Mouse (Mus musculus) midbrain, embryonic 12.5 days (tissue): ENCODE measurements around the gene Prss41. TPM values are rescaled to one million over a fixed set of nuclear protein-coding genes. Genes with fewer than 3 reads are reported as not detected.

Experiments
- ATAC-seq: fragments of 200-750 bp; cut with Nextera tagmentation; 2 replicates; pipeline ENCODE4 v1.8.0; 2017; ENCODE audit warnings: low read depth, moderate TSS enrichment, moderate library complexity; ENCODE audit not compliant: low FRiP score
- H3K27ac ChIP-seq: fragments of 300-500 bp; sonication (generic); replicated peaks from 2 replicates; pipeline ENCODE4 v1.5.1; 2016; ENCODE audit warnings: mild to moderate bottlenecking
- H3K27me3 ChIP-seq: fragments of 300-500 bp; sonication (generic); 2 replicates; pipeline ENCODE4 v1.6.1; 2016; ENCODE audit warnings: mild to moderate bottlenecking
- H3K36me3 ChIP-seq: fragments of 300-500 bp; sonication (generic); 2 replicates; pipeline ENCODE4 v1.6.1; 2016
- H3K4me1 ChIP-seq: fragments of 300-500 bp; sonication (generic); 2 replicates; pipeline ENCODE4 v1.6.1; 2016
- H3K4me2 ChIP-seq: fragments of 300-500 bp; sonication (generic); replicated peaks from 2 replicates; pipeline ENCODE4 v1.6.1; 2016; ENCODE audit warnings: mild to moderate bottlenecking, moderate library complexity
- H3K4me3 ChIP-seq: fragments of 300-500 bp; sonication (generic); 2 replicates; pipeline ENCODE4 v1.5.1; 2016; ENCODE audit warnings: mild to moderate bottlenecking
- H3K9ac ChIP-seq: fragments of 300-500 bp; sonication (generic); replicated peaks from 2 replicates; pipeline ENCODE4 v1.6.1; 2016; ENCODE audit warnings: mild to moderate bottlenecking, moderate library complexity
- H3K9me3 ChIP-seq: fragments of 300-500 bp; sonication (generic); 2 replicates; pipeline ENCODE4 v1.6.1; 2016; ENCODE audit warnings: mild to moderate bottlenecking
- WGBS: fragments of 180-500 bp; shearing (Covaris S2); methylation state at CpG from one replicate; pipeline ENCODE4 v1.1.7; 2016; 5-methylcytosine and 5-hydroxymethylcytosine counted together
- polyA plus RNA-seq: library from polyadenylated mRNA; unstranded; fragments of >200 nt; fragmentation: Nextera tagmentation; extraction: Ambion mirVana; gene quantifications from 2 replicates; pipeline ENCODE4 v1.2.1, GENCODE M21; 2016

Gene Prss41
- polyA plus RNA-seq, 1 experiment from 2014 or later: 0.91 TPM

DNA sequence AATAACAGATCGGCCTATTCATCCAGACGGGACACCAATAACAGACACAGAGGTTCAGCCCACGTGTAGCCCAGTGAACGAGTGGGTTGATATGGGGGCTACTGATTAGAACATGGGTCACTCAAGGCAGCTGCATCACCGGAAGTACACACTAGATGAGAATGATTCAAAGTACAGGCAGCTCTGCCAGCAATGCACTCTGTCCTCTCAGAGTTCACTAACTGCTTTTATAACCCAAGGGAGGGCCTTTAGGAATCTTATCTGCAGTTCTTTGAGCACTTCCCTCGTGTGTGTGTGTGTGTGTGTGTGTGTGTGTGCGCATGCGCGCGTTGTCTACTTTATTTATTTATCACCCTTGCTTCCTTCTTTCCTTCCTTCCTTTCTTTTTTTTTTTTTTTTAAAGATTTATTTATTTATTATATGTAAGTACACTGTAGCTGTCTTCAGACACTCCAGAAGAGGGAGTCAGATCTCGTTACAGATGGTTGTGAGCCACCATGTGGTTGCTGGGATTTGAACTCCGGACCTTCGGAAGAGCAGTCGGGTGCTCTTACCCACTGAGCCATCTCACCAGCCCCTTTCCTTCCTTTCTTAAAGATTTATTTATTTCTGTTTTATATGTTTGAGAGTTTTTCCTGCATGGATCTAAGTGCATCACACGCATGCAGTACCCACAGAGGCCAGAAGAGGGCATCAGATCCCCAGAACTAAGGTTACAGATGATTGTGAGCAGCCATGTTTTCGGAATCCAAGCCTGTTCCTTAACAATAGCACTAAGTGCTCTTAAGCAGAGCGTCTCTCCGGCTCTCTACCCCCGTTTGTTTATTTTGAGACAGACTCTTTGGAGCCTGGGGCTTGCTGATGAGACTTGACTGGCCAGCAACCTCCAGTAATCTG, 7.1 kb upstream of the Prss41 start:
- WGBS: 61% methylated on average over 18 of the region's 19 CpGs
- H3K9me3 ChIP-seq: no peaks in the 10 kb centered on the region
- H3K4me3 ChIP-seq: no peak overlapping the region
- 0 out of 2 replicates have a peak, but pooled peaks have one; percentile 34 for ATAC-seq
- H3K27ac ChIP-seq: no peak overlapping the region
- H3K36me3 ChIP-seq: no peaks in the 10 kb centered on the region
- H3K9ac ChIP-seq: no peak overlapping the region
- no peaks in the 10 kb centered on the region for H3K4me1 ChIP-seq
- H3K27me3 ChIP-seq: peaks cover 4% of the 10 kb centered on the region; the same call in 1 of the 2 replicates
- H3K4me2 ChIP-seq: no peak overlapping the region

DNA sequence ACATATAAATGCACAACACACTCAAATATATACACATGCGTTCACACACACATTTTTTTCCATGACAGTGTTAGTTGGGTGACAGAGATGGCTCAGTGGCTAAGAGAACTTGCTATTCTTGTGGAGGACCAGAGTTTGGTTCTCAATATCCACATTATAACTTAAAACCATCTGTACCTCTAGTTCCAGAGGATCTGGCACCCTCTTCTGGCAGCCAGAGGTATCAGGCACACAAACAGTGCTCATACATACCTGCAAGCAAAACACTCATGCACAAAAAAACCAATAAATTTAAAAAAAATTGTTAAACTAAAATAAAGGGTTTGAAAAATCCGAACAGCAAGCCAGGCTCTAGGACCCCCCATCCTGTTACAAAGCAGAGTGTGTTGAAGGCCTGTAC, 6.1 kb upstream of the Prss41 start:
- Histone ChIP-seq H3K4me1 (no peaks in the 10 kb centered on the region), H3K27ac (no peak overlapping the region), H3K9ac (no peak overlapping the region), H3K36me3 (no peaks in the 10 kb centered on the region), H3K27me3 (peaks cover 4% of the 10 kb centered on the region; the same call in 1 of the 2 replicates), H3K4me3 (no peak overlapping the region), H3K4me2 (no peak overlapping the region), H3K9me3 (no peaks in the 10 kb centered on the region)
- no peak for ATAC-seq
- WGBS: 67% methylated on average over 2 of the region's 2 CpGs

DNA sequence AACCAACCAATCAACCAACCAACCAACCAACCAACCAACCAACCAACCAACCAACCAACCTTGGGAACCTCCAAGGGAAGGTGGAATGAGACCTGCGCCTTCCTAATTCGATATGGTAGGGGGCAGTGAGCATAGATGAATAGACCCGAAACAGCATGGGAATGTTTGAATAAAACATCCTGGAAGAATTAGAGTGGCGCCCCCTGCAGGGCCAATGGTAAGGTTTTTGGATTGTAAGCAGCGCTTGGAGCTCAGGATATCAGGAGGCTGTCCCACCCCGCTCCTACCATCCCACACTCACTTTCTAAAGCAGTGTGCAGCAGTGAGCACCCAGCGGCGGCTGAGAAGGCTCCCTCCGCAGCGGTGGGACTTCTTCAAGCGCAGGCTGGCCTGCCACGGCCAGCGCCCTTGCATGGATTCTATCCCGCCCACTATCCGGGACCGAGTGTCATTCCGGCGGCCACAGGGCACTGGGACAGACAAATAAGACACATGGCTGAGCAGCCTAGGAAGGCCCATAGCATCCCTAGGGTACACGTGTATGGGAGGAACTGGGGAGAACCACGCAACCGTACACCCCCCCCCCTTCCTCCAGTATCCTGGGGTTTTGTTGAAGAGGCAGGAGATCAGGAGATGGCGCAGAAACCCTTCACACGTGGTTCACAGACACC, 696 bp downstream of the Prss41 start:
- Histone ChIP-seq H3K4me1 (no peaks in the 10 kb centered on the region), H3K9ac (no peak overlapping the region), H3K9me3 (no peaks in the 10 kb centered on the region), H3K4me3 (no peak overlapping the region), H3K4me2 (peak overlapping the region; percentile 38; the same call in 1 of the 2 replicates), H3K27ac (no peak overlapping the region), H3K27me3 (peaks cover 20% of the 10 kb centered on the region; the same call in 1 of the 2 replicates), H3K36me3 (no peaks in the 10 kb centered on the region)
- no peak for ATAC-seq
- 46% methylated on average over 23 of the region's 23 CpGs for WGBS

DNA sequence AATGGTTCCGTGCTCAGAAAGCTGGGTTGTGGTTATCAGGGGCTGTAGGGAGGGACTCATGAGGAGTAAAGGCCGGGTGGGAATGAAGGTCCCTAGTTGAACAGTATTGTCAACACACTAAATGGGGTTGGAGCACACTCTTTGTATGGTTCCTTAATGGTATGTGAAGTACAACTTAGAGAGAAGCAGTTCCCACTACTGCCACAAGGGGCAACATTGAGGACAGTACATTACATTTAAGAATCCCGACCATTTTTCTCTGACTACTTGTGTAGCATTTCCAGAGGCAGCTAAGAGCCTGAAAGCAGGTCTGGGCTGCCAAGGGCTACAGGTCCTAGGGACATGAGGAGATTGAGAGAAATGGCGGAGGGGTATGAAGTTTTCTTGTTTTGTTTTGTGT, 2.8 kb downstream of the Prss41 start:
- H3K9ac ChIP-seq: no peak overlapping the region
- no peak overlapping the region for H3K4me2 ChIP-seq
- no peaks in the 10 kb centered on the region for H3K4me1 ChIP-seq
- peaks cover 16% of the 10 kb centered on the region; the same call in 1 of the 2 replicates for H3K27me3 ChIP-seq
- ATAC-seq: peak; percentile 35; the same call in 1 of the 2 replicates
- WGBS: 29% methylated on average over 4 of the region's 4 CpGs
- no peaks in the 10 kb centered on the region for H3K36me3 ChIP-seq
- H3K4me3 ChIP-seq: no peak overlapping the region
- H3K27ac ChIP-seq: no peak overlapping the region
- H3K9me3 ChIP-seq: no peaks in the 10 kb centered on the region

DNA sequence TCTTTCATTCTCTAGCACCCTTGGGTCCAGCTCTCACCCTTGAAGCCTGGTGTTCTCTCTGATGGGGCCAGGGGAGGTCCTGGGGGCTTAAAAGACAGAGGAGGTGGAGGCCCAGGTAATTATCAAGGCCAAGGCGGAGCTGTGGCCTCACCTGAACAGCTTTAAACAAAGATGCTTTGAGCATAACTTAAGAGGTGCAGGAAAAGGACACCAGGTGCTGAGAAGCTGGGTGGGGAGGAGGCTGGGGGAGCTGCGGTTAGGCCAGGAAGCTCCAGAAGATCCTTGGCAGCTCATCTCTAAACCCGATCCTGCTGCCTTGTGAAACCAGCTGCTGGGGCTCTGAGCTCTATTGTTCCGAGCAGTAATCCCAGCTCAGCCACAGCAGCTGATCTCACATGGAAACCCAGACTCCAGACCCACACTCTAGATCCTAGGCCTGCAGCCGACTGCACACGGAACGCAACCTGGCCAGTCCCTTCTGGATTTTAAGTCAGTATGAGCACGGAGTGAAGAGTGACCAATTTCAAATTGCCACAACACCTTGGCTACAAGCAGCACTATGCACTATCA, 7.9 kb downstream of the Prss41 start, which contains the start of gene Prss33:
TSS of gene Prss33 (minus strand) at position 51 of the 570 bp plus-strand sequence.
- Histone ChIP-seq H3K4me3 (no peak within 1 kb of the TSS), H3K36me3 (no peaks in the 10 kb centered on the region), H3K27ac (0 out of 2 replicates have a peak within 1 kb of the TSS, but pooled peaks have one; percentile 25), H3K9ac (0 out of 2 replicates have a peak within 1 kb of the TSS, but pooled peaks have one; percentile 11), H3K4me1 (no peaks in the 10 kb centered on the region), H3K4me2 (no peak within 1 kb of the TSS), H3K9me3 (no peaks in the 10 kb centered on the region), H3K27me3 (peaks cover 41% of the 10 kb centered on the region)
- ATAC-seq: no peak
- 51% methylated on average over 8 of the region's 8 CpGs for WGBS

DNA sequence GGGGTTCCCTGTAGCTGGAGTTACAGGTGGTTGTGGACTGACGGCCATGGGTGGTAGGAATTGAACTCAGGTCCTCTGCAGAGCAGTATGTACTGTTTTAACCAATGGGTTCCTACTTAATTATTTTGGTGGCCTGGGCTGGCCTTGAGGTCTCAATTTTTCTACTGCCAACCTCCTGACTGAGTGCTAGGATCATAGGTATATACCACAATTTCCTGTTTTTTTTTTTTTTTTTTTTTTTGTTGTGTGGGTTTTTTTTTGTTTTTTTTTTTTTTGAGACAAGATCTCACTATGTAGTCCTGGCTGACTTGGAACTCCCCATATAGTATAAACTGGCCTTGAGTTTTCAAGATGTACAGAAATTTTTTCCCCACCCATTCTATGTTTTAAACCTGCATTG, 12.8 kb downstream of the Prss41 start:
- ATAC-seq: no peak
- Histone ChIP-seq H3K36me3 (peaks cover 12% of the 10 kb centered on the region), H3K4me3 (no peak overlapping the region), H3K27ac (no peak overlapping the region), H3K4me2 (no peak overlapping the region), H3K27me3 (peaks cover 46% of the 10 kb centered on the region), H3K9me3 (no peaks in the 10 kb centered on the region), H3K4me1 (peaks cover 14% of the 10 kb centered on the region), H3K9ac (no peak overlapping the region)
- 96% methylated on average over 1 of the region's 1 CpGs for WGBS

DNA sequence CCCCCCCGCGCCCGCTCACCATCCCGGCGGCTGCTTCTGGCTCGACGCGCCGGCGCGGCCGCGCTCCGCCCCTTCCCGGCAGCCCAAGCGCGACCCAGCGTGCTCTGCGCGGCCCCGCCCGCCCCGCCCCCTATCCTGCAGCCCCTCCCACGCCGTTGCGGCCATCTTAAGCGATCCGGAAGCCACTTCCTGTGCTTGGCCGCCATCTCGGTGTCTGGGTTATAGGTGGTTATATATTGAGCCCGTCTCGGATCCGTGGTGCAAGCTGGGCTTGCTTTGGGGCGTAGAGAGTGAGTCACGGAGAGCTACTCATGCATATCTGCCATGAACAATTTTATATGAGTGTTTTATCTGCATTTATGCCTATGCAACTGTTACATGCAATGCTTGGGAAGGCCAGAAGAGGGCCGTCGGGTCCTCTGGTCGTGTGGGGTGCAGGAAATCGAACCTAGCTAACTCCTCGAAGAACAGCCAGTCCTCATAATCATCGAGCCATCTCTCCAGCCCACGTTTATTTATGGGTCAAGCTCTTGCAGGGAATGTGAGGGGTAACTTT, 14.8 kb downstream of the Prss41 start, which contains the start of gene Elob:
TSS of gene Elob (minus strand) at position 73 of the 556 bp plus-strand sequence.
- Histone ChIP-seq H3K9me3 (no peaks in the 10 kb centered on the region), H3K36me3 (peaks cover 32% of the 10 kb centered on the region), H3K4me2 (peak within 1 kb of the TSS; percentile 83), H3K4me3 (peak within 1 kb of the TSS; percentile 82), H3K27me3 (peaks cover 31% of the 10 kb centered on the region), H3K9ac (peak within 1 kb of the TSS; percentile 81), H3K4me1 (peaks cover 14% of the 10 kb centered on the region), H3K27ac (peak within 1 kb of the TSS; percentile 95)
- ATAC-seq: peak; percentile 96
- WGBS: under 1% methylated on average over 38 of the region's 42 CpGs

DNA sequence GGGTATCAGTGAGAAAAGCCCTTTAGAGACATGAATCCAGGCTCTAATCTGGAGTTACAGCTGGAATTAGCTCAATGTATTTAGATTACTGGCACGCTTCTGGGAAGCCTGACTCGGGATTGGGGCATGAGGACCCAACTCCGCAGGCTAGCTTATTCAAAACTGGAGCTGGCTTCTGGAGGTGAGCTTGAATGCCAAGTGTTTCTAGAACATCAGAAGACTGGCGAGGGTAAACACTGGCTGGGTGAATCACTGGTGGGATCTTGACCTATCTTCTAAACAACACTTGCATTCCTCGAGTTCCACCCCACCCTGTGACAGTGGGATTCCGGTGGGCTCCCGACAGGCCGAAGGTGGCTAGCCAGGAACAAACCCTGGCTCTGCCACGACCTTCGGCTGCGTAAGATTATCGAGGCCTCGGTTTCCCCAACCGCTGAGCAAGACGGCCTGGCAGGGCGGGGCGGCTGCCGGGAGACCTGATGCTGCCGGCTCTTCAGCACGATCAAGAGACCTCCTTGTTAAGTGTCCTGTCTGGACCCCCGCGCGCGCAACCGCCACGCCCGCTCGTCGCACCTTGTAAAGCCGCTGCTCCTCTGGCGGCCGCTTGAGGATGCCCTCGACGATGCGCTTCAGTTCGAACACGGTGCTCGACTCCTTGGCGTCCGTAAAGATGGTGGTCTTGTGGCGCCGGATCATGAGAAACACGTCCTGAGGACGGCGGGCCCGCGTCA, 15.5 kb downstream of the Prss41 start:
- peaks cover 39% of the 10 kb centered on the region for H3K36me3 ChIP-seq
- H3K9me3 ChIP-seq: no peaks in the 10 kb centered on the region
- peaks cover 24% of the 10 kb centered on the region for H3K27me3 ChIP-seq
- H3K27ac ChIP-seq: peak overlapping the region; percentile 95
- WGBS: under 1% methylated on average over 47 of the region's 47 CpGs
- H3K4me2 ChIP-seq: peak overlapping the region; percentile 83
- peak overlapping the region; percentile 82 for H3K4me3 ChIP-seq
- peak overlapping the region; percentile 81 for H3K9ac ChIP-seq
- ATAC-seq: peak; percentile 77
- H3K4me1 ChIP-seq: peaks cover 14% of the 10 kb centered on the region

DNA sequence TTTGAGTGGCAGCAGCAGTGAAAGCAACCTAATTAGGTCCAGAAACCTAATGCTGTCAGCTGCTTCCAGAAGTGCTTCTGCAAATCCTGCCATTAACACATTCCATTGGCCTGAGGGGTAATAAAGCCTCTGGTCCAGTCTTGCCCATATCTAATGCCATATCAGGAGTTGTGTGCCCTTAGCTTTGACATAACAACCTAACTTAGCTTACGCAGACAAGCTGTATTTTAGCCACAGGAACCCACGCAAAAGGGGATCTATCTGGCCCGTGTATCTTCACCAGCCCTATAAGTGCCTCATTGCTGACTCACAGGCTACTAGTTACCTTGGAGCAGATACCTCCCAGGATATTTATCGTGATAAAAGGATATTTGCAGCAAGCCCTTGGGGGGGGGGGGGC, 18.4 kb downstream of the Prss41 start:
- Histone ChIP-seq H3K4me2 (no peak overlapping the region), H3K9ac (no peak overlapping the region), H3K27ac (no peak overlapping the region), H3K36me3 (peaks cover 67% of the 10 kb centered on the region), H3K9me3 (no peaks in the 10 kb centered on the region), H3K4me1 (peaks cover 14% of the 10 kb centered on the region), H3K4me3 (no peak overlapping the region), H3K27me3 (peaks cover under 1% of the 10 kb centered on the region; the same call in 1 of the 2 replicates)
- no peak for ATAC-seq
- WGBS: 86% methylated on average over 4 of the region's 4 CpGs

DNA sequence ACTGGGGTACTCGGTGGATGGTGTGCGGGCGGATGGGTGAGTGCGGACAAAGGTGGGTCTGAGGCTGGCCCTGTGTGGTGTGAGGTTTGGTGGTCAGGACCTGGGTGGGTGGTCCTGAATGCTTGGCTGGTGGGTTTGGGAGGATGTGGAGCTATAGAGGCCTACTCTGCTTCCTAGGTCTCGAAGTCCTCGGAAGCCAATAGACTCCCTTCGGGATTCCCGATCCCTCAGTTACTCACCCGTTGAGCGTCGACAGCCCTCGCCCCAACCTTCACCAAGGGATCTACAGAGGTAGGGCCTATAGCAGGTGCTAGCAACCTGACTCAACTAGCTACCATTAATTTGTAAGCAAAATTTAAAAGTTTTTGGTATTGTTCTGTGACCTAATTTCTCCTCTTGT, 20.4 kb downstream of the Prss41 start:
- no peaks in the 10 kb centered on the region for H3K27me3 ChIP-seq
- ATAC-seq: no peak
- H3K4me1 ChIP-seq: peaks cover 14% of the 10 kb centered on the region
- H3K9me3 ChIP-seq: peaks cover 7% of the 10 kb centered on the region; the same call in 1 of the 2 replicates
- H3K36me3 ChIP-seq: peaks cover 87% of the 10 kb centered on the region
- H3K9ac ChIP-seq: no peak overlapping the region
- H3K27ac ChIP-seq: no peak overlapping the region
- 96% methylated on average over 12 of the region's 12 CpGs for WGBS
- no peak overlapping the region for H3K4me2 ChIP-seq
- H3K4me3 ChIP-seq: no peak overlapping the region

DNA sequence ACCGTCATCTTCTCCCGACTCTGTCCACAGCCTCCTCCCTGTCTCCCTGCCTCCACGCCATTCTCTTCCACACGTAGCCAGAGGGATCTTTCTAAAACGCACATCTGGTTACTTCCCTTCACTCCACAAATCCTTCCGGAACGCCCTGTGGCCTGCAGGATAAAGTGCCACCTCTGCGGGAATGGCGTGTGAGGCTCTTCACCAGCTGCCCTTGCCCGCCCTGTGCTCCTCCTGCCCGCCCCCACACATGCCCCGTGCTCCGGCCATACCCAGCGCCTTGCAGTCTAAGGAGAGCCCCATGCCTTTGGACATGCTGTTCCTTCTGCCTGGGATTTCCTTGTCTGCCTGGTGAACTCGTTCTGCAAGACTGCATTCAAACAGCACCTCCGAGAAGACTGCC, 21.0 kb downstream of the Prss41 start:
- no peak for ATAC-seq

More for the DNA sequence above, 21.0 kb downstream of the Prss41 start:
- Histone ChIP-seq H3K27me3 (no peaks in the 10 kb centered on the region), H3K4me1 (peaks cover 11% of the 10 kb centered on the region), H3K4me3 (no peak overlapping the region), H3K4me2 (no peak overlapping the region), H3K9ac (no peak overlapping the region), H3K27ac (no peak overlapping the region), H3K9me3 (peaks cover 13% of the 10 kb centered on the region), H3K36me3 (peaks cover 93% of the 10 kb centered on the region)
- 83% methylated on average over 16 of the region's 16 CpGs for WGBS
